Mouse (Mus musculus) bone marrow macrophage, adult 2 months (primary cell): ENCODE measurements around the gene Trp53bp1.

Source experiments
- CTCF ChIP-seq: IDR thresholded peaks from 2 replicates; pipeline ENCODE4 v1.5.1; 2012; ENCODE audit warnings: low read depth, mild to moderate bottlenecking, low read length, moderate library complexity
- POLR2A ChIP-seq: IDR thresholded peaks from 2 replicates; pipeline ENCODE4 v1.6.1; 2012; ENCODE audit warnings: mild to moderate bottlenecking, low read depth, low read length, borderline replicate concordance

DNA sequence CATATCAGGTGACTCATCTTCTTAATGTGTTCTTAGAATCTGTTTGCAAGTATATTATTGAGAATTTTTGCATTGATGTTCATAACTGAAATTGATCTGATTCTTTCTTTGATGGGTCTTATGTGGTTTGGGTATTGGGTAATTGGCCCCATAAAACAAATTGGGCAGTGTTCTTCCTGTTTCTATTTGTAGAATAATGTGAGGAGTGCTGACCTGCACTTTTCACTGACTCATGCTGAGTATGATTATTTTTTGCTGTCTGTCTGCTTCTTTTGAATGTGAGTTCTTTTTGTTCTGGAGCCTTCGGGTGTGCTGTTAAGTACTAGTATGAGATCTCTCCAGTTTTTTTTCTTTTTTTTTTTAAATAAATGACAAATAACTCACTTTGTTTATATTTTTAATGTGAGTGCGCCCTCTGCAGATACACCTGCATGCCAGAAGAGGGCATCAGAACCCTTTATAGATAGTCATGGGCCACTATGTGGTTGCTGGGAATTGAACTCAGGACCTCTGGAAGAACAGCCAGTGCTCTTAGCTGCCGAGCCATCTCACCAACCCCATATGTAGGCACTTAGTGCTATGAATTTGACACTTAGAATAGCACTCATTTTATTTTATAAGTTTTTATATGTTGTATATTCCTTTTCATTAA, 92.3 kb downstream of the Trp53bp1 start:
- TF ChIP-seq POLR2A = no peak
- no peak for TF ChIP-seq CTCF
